ENCODE assay signal across 12 mouse cellular contexts in the genomic region with DNA sequence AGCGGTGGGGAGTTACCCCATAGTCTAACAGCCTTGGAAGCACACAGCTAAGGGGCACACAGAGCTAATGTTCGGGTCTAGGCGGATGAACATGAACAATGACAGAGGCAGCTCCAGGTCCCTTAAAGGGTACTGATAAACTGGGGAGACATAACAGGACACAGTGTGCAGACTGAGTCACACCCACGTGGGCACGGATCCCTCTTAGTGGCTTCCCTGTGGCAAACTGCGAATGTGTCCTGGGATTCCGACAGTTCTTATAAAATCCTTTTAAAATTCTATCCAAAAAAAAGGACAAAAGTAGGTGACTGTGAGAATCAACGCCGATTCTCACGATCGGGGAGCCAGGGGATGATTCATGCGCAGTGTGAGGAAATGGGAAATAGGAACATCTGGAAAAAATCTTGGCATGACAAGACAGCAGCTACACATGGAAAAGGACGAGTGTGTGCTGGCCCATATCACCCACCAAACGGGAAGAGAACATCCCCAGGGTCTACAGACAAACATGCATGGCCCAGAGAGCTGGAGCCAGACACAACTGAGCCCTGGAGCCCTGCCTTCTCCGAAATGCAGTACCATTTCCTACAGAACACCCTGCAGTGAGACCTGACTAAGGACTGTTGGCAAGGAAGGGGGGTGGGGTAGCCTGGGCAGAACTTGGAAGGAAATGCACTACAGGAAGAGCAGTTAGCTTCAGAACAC. TPM values are rescaled to one million over a fixed set of nuclear protein-coding genes. Genes with fewer than 3 reads are reported as not detected.
A peak's percentile ranks its signal among the peaks of the same experiment; 100 is the strongest.
DNase-seq lines count a peak whose midpoint lies in the region; ATAC-seq lines count a peak whose summit lies in the region.
"Had no signal": no experiment of that assay in that cellular context is flagged by ENCODE, and none has a peak within 500 bp of the region (broad histone marks: within the 10 kb centered on the region; RNA-seq: fewer than 3 reads in every experiment).

No protein-coding gene starts in this region.

- H3K9me3 ChIP-seq in heart, embryonic 14.5 days (ENCODE audit: control insufficient read depth, low read length): no peaks in the 10 kb centered on the region
- H3K9me3 ChIP-seq in lung, embryonic 15.5 days: no peaks in the 10 kb centered on the region
- H3K9me3 ChIP-seq in hindbrain, embryonic 12.5 days (replicated peaks): no peaks in the 10 kb centered on the region
- H3K9me3 ChIP-seq: limb, embryonic 15.5 days had no signal

- WGBS in heart, embryonic 14.5 days: 62% methylated on average over 15 of the region's 15 CpGs
- 57% methylated on average over 15 of the region's 15 CpGs for WGBS in lung, embryonic 15.5 days
- 80% methylated on average over 15 of the region's 15 CpGs for WGBS in hindbrain, embryonic 12.5 days

- ATAC-seq in heart, embryonic 14.5 days (ENCODE audit: insufficient number of reproducible peaks, insufficient read depth, low FRiP score, low read depth): peak; percentile 49
- peak; percentile 47; the same call in 1 of the 2 replicates for ATAC-seq in lung, embryonic 15.5 days (ENCODE audit: borderline replicate concordance, extremely low read depth, low FRiP score, low TSS enrichment)
- ATAC-seq in hindbrain, embryonic 12.5 days (ENCODE audit: low FRiP score): no peak
- ATAC-seq: midbrain, embryonic 16.5 days had no signal

- DNase-seq in kidney, postnatal 14 days: peak; percentile 69
- DNase-seq in kidney, adult 11 months: no peak
- no peak for DNase-seq in embryo, embryonic 10.5 days (ENCODE audit: low spot score)
- no peak for DNase-seq in cerebellum, adult 11 months
- no peak for DNase-seq in urinary bladder, postnatal 10 days (ENCODE audit: low spot score)
- DNase-seq: cerebellum, adult 8-10 months; layer of hippocampus, adult 9-11 months had no signal

- peak overlapping the region; percentile 55 to 61 for H3K27ac ChIP-seq in heart, embryonic 14.5 days (replicated peaks in 1 of 2; ENCODE audit: control insufficient read depth in 1 of 2, insufficient read depth in 1 of 2, low read depth in 2 of 2, low read length in 2 of 2)
- peak overlapping the region; percentile 4; the same call in 1 of the 2 replicates for H3K27ac ChIP-seq in lung, embryonic 15.5 days
- H3K27ac ChIP-seq in hindbrain, embryonic 12.5 days: no peak overlapping the region
- H3K27ac ChIP-seq: limb, embryonic 15.5 days had no signal

- peaks cover 45 to 70% of the 10 kb centered on the region in 2 experiments for H3K4me1 ChIP-seq in heart, embryonic 14.5 days (ENCODE audit: control insufficient read depth in 2 of 2, insufficient read depth in 2 of 2, low read length in 2 of 2)
- H3K4me1 ChIP-seq in lung, embryonic 15.5 days: peaks cover 69% of the 10 kb centered on the region
- H3K4me1 ChIP-seq in hindbrain, embryonic 12.5 days: peaks cover 4% of the 10 kb centered on the region

- no peak overlapping the region for H3K4me2 ChIP-seq in heart, embryonic 14.5 days (ENCODE audit: low read length)
- no peak overlapping the region for H3K4me2 ChIP-seq in lung, embryonic 15.5 days
- no peak overlapping the region for H3K4me2 ChIP-seq in hindbrain, embryonic 12.5 days (replicated peaks)
- H3K4me2 ChIP-seq: limb, embryonic 15.5 days had no signal

- no peaks in the 10 kb centered on the region for H3K27me3 ChIP-seq in heart, embryonic 14.5 days (ENCODE audit: control insufficient read depth, insufficient read depth, low read length)
- H3K27me3 ChIP-seq in lung, embryonic 15.5 days: no peaks in the 10 kb centered on the region
- H3K27me3 ChIP-seq in hindbrain, embryonic 12.5 days: no peaks in the 10 kb centered on the region
- H3K27me3 ChIP-seq: limb, embryonic 15.5 days had no signal

- H3K36me3 ChIP-seq in heart, embryonic 14.5 days (ENCODE audit: control insufficient read depth, insufficient read depth, low read length): peaks cover 14% of the 10 kb centered on the region; the same call in 1 of the 2 replicates
- H3K36me3 ChIP-seq in lung, embryonic 15.5 days: peaks cover 9% of the 10 kb centered on the region; the same call in 1 of the 2 replicates
- H3K36me3 ChIP-seq in hindbrain, embryonic 12.5 days: no peaks in the 10 kb centered on the region
- H3K36me3 ChIP-seq: limb, embryonic 15.5 days had no signal

- H3K4me3 ChIP-seq in heart, embryonic 14.5 days (ENCODE audit: control insufficient read depth in 1 of 2, insufficient read depth in 1 of 2, low read depth in 1 of 2, low read length in 2 of 2): no peak overlapping the region
- no peak overlapping the region for H3K4me3 ChIP-seq in lung, embryonic 15.5 days
- H3K4me3 ChIP-seq in hindbrain, embryonic 12.5 days: no peak overlapping the region
- H3K4me3 ChIP-seq: limb, embryonic 15.5 days had no signal

- peak overlapping the region; percentile 3; the same call in 1 of the 2 replicates for H3K9ac ChIP-seq in heart, embryonic 14.5 days (ENCODE audit: low read length)
- H3K9ac ChIP-seq in lung, embryonic 15.5 days: no peak overlapping the region
- H3K9ac ChIP-seq in hindbrain, embryonic 12.5 days: no peak overlapping the region
- H3K9ac ChIP-seq: limb, embryonic 15.5 days had no signal

RNA-seq across cellular contexts. Expression of a gene that starts 50.4 kb away (rescaled TPM):
- 77.7 and 80.3 TPM in 2 replicates for polyA plus RNA-seq in heart, embryonic 14.5 days (2014; fragmentation: Nextera tagmentation; extraction: Ambion mirVana)
- 121 and 126 TPM in 2 replicates for polyA plus RNA-seq in lung, embryonic 15.5 days (2015; fragmentation: Nextera tagmentation; extraction: Ambion mirVana)
- polyA plus RNA-seq in hindbrain, embryonic 12.5 days (2016; fragmentation: Nextera tagmentation; extraction: Ambion mirVana): 74.6 and 82.2 TPM in 2 replicates

RNA-seq across cellular contexts. Expression of a gene that starts 50.4 kb away (rescaled TPM):
- polyA plus RNA-seq in heart, embryonic 14.5 days (2014; fragmentation: Nextera tagmentation; extraction: Ambion mirVana): 250 and 253 TPM in 2 replicates
- polyA plus RNA-seq in lung, embryonic 15.5 days (2015; fragmentation: Nextera tagmentation; extraction: Ambion mirVana): 335 and 360 TPM in 2 replicates
- 157 TPM in 2 replicates for polyA plus RNA-seq in hindbrain, embryonic 12.5 days (2016; fragmentation: Nextera tagmentation; extraction: Ambion mirVana)
